Mouse (Mus musculus) hematopoietic stem cell, adult 5-6 weeks (primary cell): ENCODE results near the gene Slc9a4. TPM values are rescaled to one million over a fixed set of nuclear protein-coding genes. Genes with fewer than 3 reads are reported as not detected.
"Not testable (repeated sequence)": the region's sequence is repeated elsewhere in the genome, so short reads cannot be mapped to it uniquely, and the experiment has no call there.

Source experiments
- ATAC-seq, 2 experiments: fragments of 125-278 bp in 1 of 2; replicated peaks in 1 of 2; 2 replicates each; pipeline ENCODE4 v1.8.0; 2016 to 2017; ENCODE audit warnings: inconsistent platforms in 2 of 2, mild to moderate bottlenecking in 2 of 2, moderate number of reproducible peaks in 2 of 2, low read depth in 1 of 2, moderate TSS enrichment in 1 of 2; ENCODE audit not compliant: low FRiP score in 2 of 2, poor library complexity in 2 of 2, severe bottlenecking in 2 of 2, insufficient read depth in 1 of 2, low TSS enrichment in 1 of 2
- total RNA-seq: library from RNA; stranded (forward); fragments of 172-1452, 232-1000 nt; gene quantifications from 2 replicates; pipeline ENCODE4 v1.2.3, GENCODE M21; 2017

The Slc9a4 gene
- not detected in 2 replicates for total RNA-seq

DNA sequence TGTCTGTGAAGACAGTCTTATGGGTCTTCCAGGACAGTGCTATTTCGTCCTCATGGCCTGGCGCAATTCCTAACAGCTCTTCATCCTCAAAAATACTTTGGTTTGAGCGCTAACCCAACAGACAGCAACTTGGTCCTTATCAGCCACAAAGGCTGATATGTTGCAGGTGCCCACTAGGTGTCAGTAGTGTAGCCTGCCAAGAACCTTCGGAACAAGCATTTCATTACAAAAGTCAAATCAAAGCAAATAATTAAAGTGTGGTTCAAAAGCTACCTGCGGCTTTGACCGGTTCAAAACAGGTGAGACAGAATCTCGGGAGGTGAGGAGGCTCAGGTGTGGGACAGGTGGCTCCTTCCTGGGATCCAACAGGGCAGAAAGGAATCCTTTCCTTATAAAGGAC is at the start of gene Slc9a4:
Gene Slc9a4 (plus strand): TSS at position 298 of the 400 bp plus-strand sequence.
- ATAC-seq: peak; percentile 62 to 67; a peak in 3 of 4 replicates

DNA sequence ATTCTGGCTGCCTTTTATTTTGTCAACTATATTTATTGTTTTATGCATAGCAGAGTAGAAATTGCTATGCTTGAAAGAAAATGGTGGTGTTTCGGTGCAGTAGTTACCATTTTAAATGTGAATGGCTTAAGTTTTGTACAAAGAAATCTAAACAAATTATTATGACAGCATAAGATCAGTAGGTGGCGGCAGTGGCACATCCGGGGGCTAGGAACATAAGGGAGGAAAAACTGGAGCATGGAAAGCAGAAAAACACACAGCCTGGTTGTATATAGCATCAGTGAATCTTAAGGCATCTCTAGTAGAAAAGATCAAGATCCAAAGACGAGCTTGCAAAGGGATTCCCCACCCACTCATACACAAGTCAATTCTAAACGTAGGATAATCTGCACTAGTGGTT is 42.3 kb upstream of the Slc9a4 start:
- no peak for ATAC-seq

GRCm38 (mm10) chr1:40544650-40545049 is 35.2 kb upstream of the Slc9a4 start:
- ATAC-seq: no peak

DNA sequence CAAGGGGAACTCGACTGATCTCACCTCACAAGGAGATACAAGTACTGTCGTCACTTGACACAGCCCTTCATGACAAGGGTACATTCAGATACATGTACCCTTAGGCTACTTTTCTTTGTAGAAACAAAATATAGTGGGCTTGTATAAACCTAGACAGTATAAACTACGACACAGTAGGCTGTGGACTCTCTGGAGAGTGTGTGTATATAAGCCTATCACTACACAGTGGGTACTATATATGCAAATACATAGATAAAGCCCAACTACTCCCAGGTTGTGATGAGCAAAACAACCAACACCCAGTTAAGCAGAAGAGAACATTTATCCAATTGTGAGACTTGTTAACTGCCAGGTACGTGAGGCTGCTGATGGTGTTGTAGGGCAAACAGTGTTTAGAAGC is 33.2 kb upstream of the Slc9a4 start:
- ATAC-seq: no peak

GRCm38 (mm10) chr1:40547064-40547572 is 32.8 kb upstream of the Slc9a4 start:
- no peak for ATAC-seq

DNA sequence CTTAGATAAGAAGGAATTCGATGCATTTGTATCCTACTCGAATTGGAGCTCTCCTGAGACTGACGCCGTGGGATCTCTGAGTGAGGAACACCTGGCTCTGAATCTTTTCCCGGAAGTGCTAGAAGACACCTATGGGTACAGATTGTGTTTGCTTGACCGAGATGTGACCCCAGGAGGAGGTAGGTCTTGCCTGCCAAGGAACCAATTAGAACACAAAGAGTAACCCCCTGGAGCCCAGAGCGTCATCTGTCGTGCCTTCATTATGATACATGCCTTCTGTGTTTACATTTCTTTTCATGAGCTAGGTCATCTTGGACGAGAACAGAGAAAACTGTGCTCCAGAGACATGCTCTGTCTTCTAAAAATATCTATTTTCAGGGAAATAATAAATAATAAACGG is 32.1 kb upstream of the Slc9a4 start:
- ATAC-seq: no peak

GRCm38 (mm10) chr1:40569374-40569773 is 10.5 kb upstream of the Slc9a4 start:
- ATAC-seq: no peak

- no peak for ATAC-seq
Measured at GRCm38 (mm10) chr1:40580269-40580668, 388 bp downstream of the Slc9a4 start.

DNA sequence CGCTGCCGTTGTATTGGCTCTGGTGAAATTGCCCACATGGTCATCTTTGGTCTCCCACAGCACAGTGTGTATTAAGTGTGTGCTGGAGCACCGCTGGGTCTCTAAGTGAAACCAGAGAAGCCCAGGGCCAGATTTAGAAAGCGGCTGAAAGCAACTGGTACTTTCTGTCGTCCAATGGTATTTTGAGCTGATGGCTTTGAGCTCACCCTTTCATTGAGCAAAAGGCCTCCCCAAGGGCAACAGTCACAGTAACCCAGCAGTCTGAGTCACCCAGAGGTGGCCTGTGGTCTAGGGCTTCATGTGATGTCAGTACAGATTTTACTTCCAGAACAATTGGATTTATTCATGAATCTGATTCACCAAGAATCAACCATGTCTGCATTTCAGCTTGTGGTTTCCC is 6.9 kb downstream of the Slc9a4 start:
- ATAC-seq: no peak

GRCm38 (mm10) chr1:40590931-40591330 is 11.1 kb downstream of the Slc9a4 start:
- ATAC-seq: no peak

- ATAC-seq: no peak
Measured at GRCm38 (mm10) chr1:40597822-40598221, 17.9 kb downstream of the Slc9a4 start.

DNA sequence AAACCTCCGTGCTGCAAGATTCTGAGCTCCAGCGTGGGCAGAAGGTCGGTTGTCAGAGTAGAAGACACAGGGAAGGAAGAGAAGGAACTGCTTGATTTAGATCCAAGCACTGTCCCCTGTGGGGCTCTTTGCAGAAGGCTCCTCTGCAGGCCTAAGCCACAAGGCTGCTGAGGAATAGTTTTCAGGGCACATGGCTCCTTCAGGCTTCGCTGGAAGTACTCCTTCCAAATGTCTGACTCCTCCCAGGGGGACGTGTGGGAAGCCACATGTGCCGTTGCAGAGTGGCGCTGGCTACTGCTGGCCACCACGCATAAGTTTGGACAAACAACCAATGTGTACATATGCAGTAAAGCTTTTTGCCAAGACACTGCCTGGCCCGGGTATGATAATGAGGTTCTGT is 19.8 kb downstream of the Slc9a4 start:
- ATAC-seq: not testable (repeated sequence)

DNA sequence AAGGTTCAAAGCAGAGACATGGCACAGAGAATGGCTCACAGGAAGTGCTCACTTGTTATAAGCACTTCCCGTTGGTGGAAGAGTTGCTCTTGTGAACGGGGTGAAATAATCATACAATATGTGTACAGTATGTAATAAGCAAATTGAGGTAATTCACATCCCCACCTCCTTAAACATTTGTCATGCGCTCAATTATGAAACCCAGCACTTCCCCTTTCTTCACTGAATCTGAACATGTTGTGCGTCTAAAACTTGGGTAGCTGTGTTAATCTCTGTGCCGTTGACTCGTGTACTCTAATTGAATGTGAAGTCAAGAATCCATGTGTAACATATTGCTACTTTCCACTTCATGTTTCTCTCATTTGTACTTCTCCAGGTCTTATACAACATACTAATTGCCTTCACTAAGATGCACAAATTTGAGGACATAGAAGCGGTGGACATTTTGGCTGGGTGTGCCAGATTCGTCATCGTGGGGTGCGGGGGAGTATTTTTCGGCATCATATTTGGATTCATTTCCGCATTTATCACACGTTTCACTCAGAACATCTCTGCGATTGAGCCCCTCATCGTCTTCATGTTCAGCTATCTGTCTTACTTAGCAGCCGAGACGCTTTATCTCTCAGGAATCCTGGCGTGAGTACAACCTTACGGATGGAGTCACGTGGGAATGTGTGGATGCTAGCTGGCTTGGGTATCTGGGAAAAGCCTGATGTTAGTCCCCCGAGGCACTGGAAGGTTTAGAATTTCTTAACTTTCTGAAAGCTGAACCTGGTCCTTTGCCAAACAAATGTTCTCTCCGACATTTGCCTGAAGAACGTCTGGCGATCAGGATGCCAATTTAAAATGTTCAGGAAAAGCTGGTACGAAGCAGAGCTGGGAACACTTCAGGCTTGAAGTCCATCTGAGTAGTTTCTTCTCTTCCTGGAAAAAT is 20.8 kb downstream of the Slc9a4 start:
- ATAC-seq: peak; percentile 53 to 62; a peak in 3 of 4 replicates

- ATAC-seq: no peak
Measured at GRCm38 (mm10) chr1:40601461-40601860, 21.6 kb downstream of the Slc9a4 start.

- no peak for ATAC-seq
Measured at GRCm38 (mm10) chr1:40613219-40613618, 33.3 kb downstream of the Slc9a4 start.

GRCm38 (mm10) chr1:40619093-40619492 is 39.2 kb downstream of the Slc9a4 start:
- ATAC-seq: peak in 1 of 2 experiments; percentile 62; a peak in 1 of 4 replicates

GRCm38 (mm10) chr1:40619871-40620270 is 40.0 kb downstream of the Slc9a4 start:
- no peak for ATAC-seq

DNA sequence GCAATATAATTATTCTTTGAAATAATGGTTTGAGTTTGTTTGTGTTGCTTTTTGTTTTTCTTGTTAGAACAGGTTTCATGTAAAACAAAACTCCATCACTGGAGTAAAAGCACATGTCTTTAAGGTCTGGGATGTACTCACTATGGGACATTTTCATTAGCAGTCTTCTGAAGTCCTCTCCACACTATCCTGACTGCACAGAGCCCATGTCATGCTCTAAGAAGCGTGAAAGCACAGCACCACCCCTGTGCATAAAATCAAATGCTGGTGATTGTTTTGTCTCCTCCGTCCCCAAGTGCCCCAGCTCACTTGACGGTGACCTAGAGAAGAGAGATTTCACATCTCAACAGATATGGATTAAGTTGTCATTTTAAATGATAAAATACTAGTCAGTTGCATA is 45.1 kb downstream of the Slc9a4 start:
- no peak for ATAC-seq

DNA sequence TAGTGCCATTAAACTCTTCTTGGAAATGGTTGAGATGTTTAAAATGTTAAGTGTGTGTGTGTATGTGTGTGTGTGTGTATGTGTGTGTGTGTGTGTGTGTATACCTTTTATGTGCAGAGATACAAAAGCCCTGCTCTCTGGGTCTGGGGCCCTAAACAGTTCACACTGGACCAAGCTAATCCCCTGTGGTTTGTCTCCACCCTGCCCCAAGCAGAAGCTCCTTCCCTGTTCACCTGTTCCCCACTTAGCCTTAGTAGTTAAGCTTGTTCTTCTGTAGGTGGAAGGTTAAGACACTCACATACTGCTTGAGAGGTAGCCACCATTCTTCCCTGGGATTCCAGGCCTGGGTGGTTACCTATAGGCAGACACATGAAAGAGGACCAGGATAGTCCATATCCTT is 47.1 kb downstream of the Slc9a4 start:
- no peak for ATAC-seq
